Mouse (Mus musculus) left cerebral cortex, postnatal 10 days (tissue): ENCODE results near the gene Use1. TPM values are rescaled to one million over a fixed set of nuclear protein-coding genes. Genes with fewer than 3 reads are reported as not detected.
"Not testable (repeated sequence)": the region's sequence is repeated elsewhere in the genome, so short reads cannot be mapped to it uniquely, and the experiment has no call there.

Source experiments
- DNase-seq, 2 experiments: peaks; one replicate each; pipeline ENCODE4 v3.0.0; 2021 to 2022; ENCODE audit warnings: low spot score in 2 of 2, mixed read lengths in 1 of 2; ENCODE audit errors: extremely low spot score in 1 of 2
- intact Hi-C: fragments of 180-260 bp; cut with DNase I; formaldehyde crosslinking; loops from one replicate; pipeline ENCODE4 v1.15.1; 2025
- total RNA-seq, 2 experiments: library from RNA; stranded (reverse); gene quantifications; 2 replicates each; pipeline ENCODE4 v1.2.3; 2021

Gene Use1
- total RNA-seq = 100 to 1,000 TPM in 1 of 2 experiments, 10 to 100 TPM in 1; 97.6 to 103 TPM

DNA sequence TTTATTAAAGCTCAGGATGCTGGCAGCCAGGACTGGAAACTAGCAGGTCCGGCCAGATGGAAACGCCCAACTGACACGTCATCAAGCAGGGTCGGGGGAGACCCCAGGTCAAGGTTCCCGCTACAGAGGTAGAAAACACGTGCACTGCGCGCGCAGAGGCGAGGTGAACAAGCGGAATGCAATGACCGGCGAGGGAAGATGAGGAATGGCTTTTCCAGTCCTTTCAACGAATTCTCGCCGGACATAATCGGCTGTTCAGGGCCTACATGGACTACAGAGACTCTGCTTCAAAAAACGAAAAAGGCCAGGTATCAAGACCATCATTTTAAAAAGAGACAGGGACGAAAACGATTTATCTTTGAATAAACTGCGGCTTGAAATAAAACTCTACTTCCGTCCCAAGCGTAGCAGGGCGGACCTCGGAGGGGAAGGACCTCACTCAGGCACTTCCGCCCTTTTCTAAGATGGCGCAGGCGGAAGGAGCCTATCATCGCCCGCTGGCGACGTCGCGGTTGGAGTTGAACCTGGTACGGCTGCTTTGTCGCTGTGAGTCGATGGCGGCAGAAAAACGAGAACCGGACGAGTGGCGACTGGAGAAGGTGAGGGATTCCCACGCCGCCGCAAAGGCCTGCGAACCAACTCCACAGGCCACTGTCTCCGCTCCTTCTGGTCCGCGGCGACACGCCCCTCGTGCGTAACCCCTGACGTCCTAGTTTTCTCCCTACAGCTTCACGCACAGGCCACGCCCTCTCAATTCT is at the start of gene Use1:
Gene Use1 (plus strand): TSS at position 78 of the 758 bp plus-strand sequence.
- DNase-seq = peak; percentile 86 to 93
- intact Hi-C loops = no loop called here

GRCm38 (mm10) chr8:71318610-71319009 is 48.0 kb upstream of the Use1 start:
- intact Hi-C loops, DNase-seq: not testable (repeated sequence)

DNA sequence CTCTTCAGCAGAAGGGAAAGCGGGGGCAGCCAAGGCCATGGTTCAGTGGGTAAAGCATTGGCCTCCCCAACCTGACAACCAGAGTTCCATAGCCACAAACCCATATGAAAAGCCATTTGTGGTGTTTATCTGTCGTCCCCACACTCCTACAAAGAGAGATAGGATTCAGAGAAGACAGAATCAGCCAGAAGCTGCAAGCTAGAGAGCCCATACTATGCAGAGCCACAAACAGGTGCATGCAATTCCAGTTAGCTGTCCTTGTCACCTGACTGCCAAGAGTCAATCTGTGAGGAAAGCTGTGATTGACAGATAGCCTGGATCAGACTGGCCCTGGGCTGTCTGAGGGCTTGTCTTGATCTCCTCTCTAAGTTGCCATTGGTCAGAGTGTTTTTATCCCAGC is 46.9 kb upstream of the Use1 start:
- DNase-seq, intact Hi-C loops: not testable (repeated sequence)

DNA sequence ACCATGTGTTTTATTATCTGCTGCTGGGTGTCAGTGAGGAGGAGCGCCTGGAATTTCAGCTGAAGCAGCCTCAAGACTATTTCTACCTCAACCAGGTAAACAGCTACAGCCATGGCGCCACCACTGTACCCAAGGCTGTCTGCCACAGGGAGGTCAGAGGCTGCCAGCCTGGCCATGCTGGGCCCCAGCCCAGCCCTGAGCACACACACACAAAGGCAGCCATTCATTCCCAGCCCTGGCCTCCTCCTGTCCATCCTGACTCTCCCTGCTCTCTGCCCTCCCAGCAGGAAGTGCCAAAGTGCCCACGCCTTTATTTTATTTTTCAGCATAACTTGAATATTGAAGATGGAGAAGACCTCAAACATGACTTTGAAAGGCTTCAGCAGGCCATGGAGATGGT is 43.7 kb upstream of the Use1 start:
- intact Hi-C loops = no loop called here
- no peak for DNase-seq

DNA sequence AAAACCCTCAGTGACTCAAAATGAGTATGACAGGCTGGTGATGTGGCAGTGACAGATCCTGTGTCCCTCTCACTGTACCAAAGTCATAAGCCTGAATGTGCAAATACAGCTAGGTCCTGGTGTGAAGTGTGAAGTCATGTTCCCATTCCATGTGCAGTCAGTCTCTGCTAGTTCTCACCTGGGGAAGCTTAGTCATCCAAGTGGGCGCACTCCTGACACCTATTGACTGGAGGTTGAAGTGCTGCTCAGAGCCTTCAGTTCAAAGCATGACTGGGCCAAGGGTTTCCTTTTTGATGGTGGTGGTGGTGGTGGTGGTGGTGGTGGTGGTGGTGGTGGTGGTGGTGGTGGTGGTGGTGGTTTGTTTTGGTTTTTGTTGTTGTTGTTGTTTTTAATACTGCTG is 41.8 kb upstream of the Use1 start:
- intact Hi-C loops = no loop called here
- no peak for DNase-seq

DNA sequence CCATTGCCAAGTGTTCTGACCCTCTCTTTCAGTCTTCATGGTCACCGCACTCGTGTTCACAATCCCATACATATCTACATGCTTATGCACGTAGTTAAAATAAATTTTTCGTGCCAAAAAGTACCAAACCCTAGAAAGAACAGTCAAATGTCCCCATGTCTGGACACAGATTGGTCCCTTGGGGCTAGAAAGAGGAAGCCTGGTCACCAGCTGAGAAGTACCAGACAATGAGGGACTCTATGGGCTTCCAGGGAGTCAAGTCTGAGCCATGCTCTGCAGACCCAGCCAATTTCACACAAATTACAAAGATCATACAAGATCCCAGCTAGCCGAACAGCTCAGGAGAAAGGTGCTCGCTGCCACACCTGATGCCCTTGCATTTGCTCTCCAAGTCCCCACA is 28.8 kb upstream of the Use1 start:
- DNase-seq, intact Hi-C loops: not testable (repeated sequence)

GRCm38 (mm10) chr8:71340625-71341024 is 26.0 kb upstream of the Use1 start:
- no peak for DNase-seq
- intact Hi-C loops = no loop called here

DNA sequence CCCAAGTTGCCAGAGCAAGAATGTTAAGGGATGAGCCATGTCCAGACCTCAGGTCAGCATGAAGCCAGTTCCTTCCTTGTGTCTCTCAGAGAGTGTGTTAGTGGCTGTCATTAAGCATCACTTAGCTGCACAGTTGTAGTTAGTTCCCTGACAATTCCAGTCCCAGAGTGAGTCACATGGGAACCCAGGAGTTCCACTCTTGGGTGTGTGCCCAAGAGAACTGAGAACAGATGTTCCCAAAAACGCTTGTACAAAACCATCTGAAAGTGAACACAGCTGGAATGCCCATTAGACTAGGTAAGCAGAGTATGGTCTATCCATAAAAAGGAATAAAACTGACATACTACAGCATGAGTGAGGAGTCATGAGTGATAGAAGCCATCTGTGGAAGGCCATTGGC is 20.1 kb upstream of the Use1 start:
- intact Hi-C loops = no loop called here
- no peak for DNase-seq

GRCm38 (mm10) chr8:71351117-71351516 is 15.5 kb upstream of the Use1 start:
- intact Hi-C loops = no loop called here
- DNase-seq = no peak

GRCm38 (mm10) chr8:71351520-71351919 is 15.1 kb upstream of the Use1 start:
- DNase-seq = no peak
- intact Hi-C loops = no loop called here

DNA sequence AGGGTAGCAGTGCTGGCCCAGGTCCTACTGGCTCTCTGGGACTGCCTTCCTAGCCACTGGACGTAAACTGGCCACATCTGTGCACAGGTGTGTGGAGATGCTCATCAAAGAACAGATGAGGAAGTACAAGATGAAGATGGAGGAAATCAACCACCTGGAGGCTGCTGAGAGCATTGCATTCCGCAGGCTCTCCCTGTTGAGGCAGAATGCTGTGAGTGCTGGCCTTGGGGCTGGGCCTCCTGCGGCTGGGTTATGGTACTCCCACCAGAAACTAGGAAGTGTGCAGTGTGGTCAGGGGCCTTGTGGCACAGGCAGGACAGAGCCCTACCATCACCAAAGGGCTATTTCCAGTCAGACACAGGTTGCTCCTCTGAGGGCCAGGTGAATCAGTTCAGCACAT is 8.6 kb upstream of the Use1 start:
- no peak for DNase-seq

DNA sequence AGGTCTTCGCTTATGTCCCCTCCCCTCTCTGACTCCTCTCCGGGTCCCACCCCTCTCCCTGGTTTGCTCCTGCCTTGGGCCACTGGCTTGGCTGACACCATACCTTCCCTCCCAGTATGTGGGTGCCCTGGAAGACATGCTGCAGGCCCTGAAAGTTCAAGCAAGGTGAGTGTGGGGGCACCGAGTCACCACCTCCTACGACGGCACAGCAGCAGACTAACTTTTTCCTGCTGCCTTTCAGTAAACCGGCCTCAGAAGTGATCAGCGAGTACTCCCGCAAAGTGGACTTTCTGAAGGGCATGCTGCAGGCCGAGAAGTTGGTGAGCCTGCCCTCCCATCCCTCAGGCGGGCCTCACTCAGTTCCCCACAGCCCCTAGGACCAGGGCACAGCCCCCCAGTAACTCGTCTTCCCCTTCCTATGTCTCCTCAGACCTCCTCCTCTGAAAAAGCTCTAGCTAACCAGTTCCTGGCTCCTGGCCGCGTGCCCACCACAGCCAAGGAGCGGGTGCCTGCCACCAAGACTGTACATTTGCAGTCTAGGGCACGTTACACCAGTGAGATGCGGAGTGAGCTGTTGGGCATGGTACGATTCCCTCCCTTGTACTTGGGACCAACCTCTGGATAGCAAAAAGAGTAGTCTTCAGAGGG is 1.0 kb downstream of the Use1 start:
- peak in 1 of 2 experiments; percentile 50 for DNase-seq
- intact Hi-C loops = no loop called here

More for the DNA sequence above, 8.6 kb upstream of the Use1 start:
- intact Hi-C loops = no loop called here

- intact Hi-C loops = no loop called here
- no peak for DNase-seq
Measured at GRCm38 (mm10) chr8:71368366-71368765, 1.7 kb downstream of the Use1 start.

DNA sequence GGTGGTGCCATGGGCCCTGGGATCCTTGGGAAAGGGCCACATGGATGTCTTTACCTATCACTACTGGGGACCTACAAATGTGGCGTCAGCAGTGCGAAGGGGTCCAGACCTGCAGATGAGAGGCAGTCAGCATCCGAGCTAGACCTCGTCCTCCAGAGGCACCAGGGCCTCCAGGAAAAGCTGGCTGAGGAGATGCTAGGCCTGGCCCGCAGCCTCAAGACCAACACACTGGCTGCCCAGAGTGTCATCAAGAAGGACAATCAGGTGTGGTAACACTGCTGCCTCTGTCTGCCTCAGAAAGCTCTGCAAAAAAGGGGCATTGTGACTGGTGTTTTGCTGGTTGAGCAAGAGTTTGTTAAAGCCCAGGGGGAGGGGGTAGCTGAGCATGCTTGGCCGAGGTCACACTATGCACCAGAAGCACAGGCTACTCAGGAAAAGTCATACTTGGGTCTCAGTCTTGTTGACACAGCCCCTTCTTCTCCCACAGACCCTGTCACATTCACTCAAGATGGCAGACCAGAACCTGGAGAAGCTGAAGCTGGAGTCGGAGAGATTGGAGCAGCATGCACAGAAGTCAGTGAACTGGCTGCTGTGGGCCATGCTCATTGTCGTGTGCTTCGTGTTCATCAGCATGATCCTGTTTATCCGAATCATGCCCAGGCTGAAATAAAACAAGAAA is 2.5 kb downstream of the Use1 start:
- DNase-seq = no peak
- intact Hi-C loops = no loop called here

DNA sequence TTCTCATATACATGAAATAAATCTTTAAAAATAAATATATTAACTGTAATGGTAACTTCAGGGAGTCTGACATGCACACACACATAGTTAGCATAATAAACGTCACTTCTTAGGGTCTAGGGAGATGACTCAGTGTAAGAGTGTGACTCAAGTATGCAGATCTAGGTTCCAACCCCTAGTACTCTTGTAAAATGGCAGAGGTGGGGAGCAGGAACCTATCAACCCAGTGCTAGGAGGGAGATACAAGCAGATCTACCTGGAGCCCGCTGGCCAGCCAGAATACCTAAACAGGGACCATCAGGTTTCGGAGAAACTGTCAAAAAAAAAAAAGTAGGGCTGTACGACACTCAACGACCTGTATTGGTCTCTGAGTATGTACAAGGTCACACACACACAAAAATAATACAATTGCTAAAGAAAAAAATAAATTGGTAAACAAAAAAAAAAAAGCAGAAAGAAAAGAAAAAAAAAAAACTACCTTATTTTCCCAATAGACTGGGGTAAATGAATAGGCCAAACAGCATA is 4.1 kb downstream of the Use1 start:
- DNase-seq = no peak
- intact Hi-C loops = no loop called here

DNA sequence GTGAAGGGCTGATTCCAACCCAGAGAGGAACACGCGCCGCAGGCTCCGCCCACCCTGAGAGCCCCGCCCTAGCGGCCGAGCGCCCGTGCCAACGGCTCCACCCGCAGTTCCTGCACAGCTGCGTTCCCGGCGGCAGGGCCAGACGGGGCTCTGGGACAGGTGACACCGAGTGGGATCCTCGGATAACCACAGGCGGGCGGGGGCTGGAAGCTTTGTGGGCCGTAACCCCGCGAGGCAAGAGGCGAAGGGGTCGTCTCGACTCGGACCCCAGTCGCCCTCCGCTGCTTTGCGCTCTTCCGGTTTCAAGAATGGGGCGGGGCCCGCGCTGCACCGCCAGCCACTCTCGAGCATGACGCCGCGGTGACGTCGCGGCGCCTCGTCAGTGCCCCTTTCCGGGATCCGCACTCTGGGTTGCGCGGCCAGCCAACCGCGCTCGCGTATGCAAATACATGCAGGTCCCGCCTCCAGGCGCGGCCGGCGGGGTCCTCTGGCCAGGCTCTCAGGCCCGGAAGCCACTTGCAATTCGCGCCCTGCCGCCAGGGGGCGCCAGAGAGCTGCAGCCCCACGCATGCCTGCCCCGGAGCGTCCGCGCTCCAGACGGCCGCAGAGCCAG is 4.7 kb downstream of the Use1 start, which contains the start of gene Ocel1:
Gene Ocel1 (plus strand): TSS at position 63 of the 613 bp plus-strand sequence.
- intact Hi-C loops = no loop called here

GRCm38 (mm10) chr8:71372427-71372826 is 5.8 kb downstream of the Use1 start:
- DNase-seq = peak in 1 of 2 experiments; percentile 49
- intact Hi-C loops = no loop called here

More for the DNA sequence above, 4.7 kb downstream of the Use1 start, which contains the start of gene Ocel1:
- DNase-seq = peak; percentile 95 to 99

- intact Hi-C loops = no loop called here
- DNase-seq = peak in 1 of 2 experiments; percentile 19
Measured at GRCm38 (mm10) chr8:71373000-71373399, 6.4 kb downstream of the Use1 start.
